Mouse (Mus musculus) splenic B cell, adult 2 months (primary cell): ENCODE data around the gene Lyrm1.

Experiments
- DNase-seq: peaks from one replicate; pipeline ENCODE4 v3.0.0-alpha.2; 2011; ENCODE audit warnings: low read depth, low spot score
- H3K27me3 ChIP-seq: 2 replicates; pipeline ENCODE4 v1.6.1; 2012; ENCODE audit warnings: mild to moderate bottlenecking, low read length, moderate library complexity, mixed read lengths; ENCODE audit not compliant: control insufficient read depth, poor library complexity, insufficient read depth, severe bottlenecking
- H3K36me3 ChIP-seq: 2 replicates; pipeline ENCODE4 v1.6.1; 2012; ENCODE audit warnings: mild to moderate bottlenecking, low read length, moderate library complexity, mixed read lengths; ENCODE audit not compliant: control insufficient read depth, poor library complexity, insufficient read depth, severe bottlenecking

Gene Lyrm1

DNA sequence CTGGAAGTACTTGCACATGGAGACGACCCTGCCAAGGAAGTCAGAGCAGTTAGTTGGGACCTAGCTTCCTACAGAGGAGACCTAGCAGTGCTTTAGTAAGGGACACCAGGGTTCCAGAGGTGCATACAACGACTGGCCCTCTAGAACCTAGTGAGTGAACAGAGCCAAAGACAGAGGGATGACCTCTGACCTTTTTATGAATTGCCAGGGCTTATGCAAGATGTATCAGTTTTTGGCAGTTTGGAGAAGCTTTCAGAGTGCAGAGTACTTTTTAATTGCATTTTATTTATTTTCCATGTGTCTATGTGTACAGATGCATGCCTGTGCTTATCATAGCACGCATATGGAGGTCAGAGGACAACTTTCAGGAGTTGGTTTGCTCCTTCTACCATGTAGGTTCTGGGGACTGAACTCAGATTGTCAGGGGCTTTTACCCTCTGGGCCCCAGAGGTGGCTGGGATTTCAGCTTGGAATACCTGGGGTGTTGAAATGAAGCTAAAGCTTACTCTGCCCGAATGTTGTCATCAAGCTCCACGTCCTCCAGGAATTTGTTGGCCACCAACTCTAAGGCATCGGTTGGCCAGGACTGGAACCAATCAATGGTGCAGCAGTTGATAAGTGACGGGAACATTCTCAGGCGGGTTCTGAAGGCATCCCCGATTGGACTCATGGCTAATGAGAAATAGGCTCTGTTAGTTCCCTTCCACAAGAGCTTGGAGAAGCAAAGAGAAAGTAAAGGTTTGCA, 70.2 kb downstream of the Lyrm1 start:
- DNase-seq, result no peak

DNA sequence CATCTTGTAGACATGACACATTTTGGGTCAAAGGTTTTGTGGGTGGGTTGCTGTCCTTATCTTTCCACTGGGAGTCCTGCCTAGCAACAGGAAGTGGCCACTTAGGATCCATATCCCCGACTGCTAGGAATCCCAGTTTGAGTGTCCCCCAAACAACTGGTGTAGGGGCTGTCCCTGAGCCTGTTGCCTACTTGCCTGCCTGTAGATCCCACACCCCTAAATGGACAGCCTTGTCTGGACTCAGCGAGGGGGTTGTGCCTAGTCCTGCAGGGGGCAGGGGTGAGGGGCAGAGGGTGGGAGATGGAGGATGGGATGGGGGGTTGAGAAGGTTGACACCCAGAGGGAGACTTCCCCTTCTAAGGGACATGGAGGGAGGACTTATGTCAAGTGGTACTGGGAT, 73.7 kb downstream of the Lyrm1 start:
- H3K27me3 ChIP-seq, result no peaks in the 10 kb centered on the region
- no peaks in the 10 kb centered on the region for H3K36me3 ChIP-seq
- no peak for DNase-seq

More for the DNA sequence above, 70.2 kb downstream of the Lyrm1 start:
- Histone ChIP-seq H3K27me3 (no peaks in the 10 kb centered on the region), H3K36me3 (no peaks in the 10 kb centered on the region)

DNA sequence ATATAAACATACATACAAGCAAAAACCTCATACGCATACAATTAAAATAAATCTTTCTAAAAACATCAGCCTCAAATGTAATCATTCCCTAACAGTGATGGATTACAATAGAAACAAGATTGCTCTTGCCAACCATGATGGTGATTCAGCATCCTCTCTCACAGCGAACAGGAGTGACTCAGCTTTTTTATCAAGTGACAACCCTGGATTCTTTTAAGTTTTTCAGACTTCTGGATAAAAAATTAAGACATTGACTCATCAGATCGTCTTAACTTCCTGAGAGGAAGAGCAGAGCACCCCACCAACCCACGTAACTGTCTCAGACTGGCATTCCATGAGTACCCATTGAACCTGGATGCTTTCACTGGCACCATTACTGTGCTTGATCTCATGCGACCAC, 78.6 kb downstream of the Lyrm1 start:
- H3K27me3 ChIP-seq, result no peaks in the 10 kb centered on the region; the same call in 1 of the 2 replicates
- no peak for DNase-seq
- H3K36me3 ChIP-seq, result no peaks in the 10 kb centered on the region

DNA sequence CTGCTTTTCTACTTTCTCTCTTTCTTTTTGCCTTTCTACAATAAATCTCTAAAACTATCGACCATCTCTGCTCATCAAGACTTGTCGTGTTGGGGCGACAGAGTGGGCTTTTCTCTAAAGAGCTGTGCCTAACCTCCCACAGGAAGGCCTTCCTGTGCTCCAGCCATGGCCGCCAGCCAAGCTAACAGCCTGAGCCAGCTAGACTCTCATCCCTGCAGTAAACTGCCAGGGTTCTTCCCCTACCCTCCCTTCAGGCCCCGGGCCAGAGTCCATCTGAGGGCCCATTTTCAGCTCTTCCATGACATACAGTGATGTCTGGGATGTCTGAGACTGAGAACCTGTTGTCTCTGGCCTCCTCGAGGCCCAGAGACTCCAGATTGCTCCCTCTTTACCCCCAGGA, 80.6 kb downstream of the Lyrm1 start:
- Histone ChIP-seq H3K36me3 (no peaks in the 10 kb centered on the region), H3K27me3 (no peaks in the 10 kb centered on the region; the same call in 1 of the 2 replicates)
- DNase-seq, result no peak

DNA sequence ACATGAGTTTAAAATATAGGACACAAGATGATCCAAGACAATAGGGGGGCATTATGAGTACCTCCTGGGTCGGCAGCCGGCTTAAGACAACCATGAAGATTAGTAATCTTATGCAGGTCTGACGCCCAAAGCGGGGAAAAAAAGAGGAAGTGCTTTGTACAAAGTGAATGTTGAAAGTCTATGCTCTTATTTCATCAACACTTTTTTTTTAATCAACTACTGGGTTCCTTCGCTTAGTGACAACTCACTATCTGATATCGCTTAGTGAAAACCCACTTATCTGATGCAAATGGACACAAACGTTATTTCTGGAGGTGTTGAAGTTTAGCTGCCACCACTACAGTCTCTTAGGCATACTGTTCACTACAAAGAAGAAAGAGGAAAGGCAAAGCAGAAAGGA, 81.9 kb downstream of the Lyrm1 start:
- DNase-seq, result no peak
- no peaks in the 10 kb centered on the region; the same call in 1 of the 2 replicates for H3K27me3 ChIP-seq
- no peaks in the 10 kb centered on the region for H3K36me3 ChIP-seq

DNA sequence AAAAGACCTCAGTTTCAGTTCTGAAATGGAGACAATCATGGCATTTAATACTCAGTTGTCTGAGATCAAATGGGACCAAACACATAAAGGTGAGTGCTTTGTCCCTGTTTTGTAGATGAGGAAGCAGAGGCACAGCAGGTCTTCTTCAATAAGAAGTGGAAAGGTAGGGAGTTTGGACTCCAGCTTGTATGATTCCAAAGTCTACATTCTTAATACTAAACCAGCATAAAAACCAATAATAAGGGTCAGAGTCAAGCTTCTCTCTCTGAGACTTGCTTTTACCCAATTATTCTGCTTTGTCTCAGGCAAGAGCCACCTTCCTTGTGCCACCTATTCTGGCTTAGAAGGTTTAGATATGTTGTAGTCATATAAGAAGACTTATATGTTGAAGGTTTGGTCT, 82.9 kb downstream of the Lyrm1 start:
- DNase-seq, result no peak
- no peaks in the 10 kb centered on the region for H3K36me3 ChIP-seq
- no peaks in the 10 kb centered on the region; the same call in 1 of the 2 replicates for H3K27me3 ChIP-seq

DNA sequence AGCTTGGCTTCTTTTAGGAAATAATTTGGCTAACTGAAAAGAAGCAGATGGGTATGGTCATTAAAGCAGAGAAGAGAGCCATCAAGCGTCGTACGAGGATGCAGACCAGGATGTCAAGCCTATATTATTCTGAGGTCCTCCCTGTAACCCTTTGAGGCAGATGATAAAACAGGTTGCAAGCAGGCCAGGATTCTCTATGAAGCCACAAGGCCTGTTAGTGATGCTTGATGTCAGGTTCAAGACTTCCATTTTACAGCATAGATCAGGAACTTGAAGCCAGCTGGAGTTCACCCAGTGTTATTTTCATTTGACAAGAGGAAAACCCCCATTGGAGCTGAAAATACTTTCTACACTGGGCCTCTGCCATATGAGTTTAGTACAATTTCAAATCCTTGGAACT, 84.5 kb downstream of the Lyrm1 start:
- Histone ChIP-seq H3K27me3 (no peaks in the 10 kb centered on the region; the same call in 1 of the 2 replicates), H3K36me3 (no peaks in the 10 kb centered on the region)
- no peak for DNase-seq

DNA sequence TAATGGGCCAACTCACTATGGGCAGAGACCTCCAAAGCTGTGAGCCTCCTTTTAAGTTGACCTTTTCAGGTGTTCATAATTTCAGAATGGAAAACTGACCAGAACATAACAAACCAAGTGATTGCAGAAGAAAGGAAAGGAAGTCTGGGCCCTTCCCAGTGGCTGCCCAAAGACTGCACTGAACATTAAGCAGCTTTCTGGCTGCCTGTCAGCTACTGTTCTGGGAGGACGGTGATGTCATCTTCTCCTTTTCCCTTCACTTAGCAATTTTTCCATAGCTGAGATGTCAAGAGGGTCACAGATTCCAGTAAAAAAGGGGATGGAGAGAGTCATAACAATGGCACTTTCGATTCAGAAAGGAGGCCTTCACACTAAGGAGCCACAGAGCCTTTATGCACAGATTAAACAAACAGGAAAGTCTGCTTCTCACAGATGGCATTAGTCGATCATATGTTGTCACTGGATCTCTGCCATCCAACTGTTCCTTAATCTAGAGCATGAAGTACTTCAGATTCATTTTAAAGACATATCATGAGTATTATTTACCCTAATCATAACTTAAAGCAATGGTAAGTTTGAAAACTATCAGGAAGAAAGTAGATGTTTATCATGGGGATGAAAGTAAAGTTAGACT, 89.7 kb downstream of the Lyrm1 start:
- H3K36me3 ChIP-seq, result no peaks in the 10 kb centered on the region
- no peaks in the 10 kb centered on the region for H3K27me3 ChIP-seq
- DNase-seq, result no peak

DNA sequence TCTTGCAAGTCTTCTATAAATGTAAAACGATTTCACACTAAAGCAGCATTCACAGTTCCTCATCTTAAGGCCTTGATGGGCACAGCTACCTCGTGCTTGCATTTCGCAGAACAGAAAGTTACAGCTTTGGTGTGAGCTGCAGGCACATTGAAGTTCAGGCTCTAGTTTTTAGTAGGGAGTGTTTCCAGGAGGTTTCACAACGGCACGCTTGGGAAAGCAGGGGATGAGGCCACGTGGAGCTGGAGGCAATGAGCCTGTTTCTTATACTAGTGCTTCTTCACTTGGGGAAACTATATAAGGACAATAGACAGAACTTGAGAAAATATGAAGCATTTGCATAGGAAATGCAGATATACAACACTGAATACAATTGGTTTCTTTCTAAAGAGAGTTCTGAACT, 101.4 kb downstream of the Lyrm1 start:
- DNase-seq, result no peak

More for the DNA sequence above, 101.4 kb downstream of the Lyrm1 start:
- Histone ChIP-seq H3K36me3 (no peaks in the 10 kb centered on the region), H3K27me3 (no peaks in the 10 kb centered on the region)
